Mouse (Mus musculus) kidney, postnatal 4 days (tissue): Measurements from ENCODE around the gene Hpgd.
"Not testable (repeated sequence)": the region's sequence is repeated elsewhere in the genome, so short reads cannot be mapped to it uniquely, and the experiment has no call there.

Experiments
- DNase-seq, 2 experiments: peaks; one replicate each; pipeline ENCODE4 v3.0.0; 2021; ENCODE audit warnings: mixed read lengths in 2 of 2

Gene Hpgd

GRCm38 (mm10) chr8:56294373-56294877 lies at the start of gene Hpgd:
Gene Hpgd (plus strand): TSS chr8:56294585.
- DNase-seq = peak; percentile 67 to 78

DNA sequence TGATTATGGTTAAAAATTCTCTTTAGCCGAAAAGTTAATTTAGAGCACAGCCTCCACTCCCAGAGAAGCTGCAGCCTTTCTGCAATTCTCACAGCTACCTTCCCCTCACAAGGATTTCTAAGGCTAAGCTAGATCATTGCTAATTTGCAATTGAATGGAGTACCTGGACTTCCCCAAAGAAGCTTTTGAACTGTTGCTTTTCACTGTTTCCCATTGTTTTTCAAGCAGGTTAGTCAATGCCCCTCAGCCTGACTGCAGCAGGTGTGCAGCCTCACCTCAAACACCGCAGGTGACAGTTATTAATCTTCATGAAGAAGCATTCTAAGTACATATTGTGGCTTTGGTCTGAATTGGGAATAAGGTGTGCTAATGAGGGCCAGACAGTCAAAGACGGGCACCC lies 42.7 kb upstream of the Hpgd start:
- DNase-seq = not testable (repeated sequence)

GRCm38 (mm10) chr8:56252314-56252713 lies 42.1 kb upstream of the Hpgd start:
- DNase-seq = no peak

DNA sequence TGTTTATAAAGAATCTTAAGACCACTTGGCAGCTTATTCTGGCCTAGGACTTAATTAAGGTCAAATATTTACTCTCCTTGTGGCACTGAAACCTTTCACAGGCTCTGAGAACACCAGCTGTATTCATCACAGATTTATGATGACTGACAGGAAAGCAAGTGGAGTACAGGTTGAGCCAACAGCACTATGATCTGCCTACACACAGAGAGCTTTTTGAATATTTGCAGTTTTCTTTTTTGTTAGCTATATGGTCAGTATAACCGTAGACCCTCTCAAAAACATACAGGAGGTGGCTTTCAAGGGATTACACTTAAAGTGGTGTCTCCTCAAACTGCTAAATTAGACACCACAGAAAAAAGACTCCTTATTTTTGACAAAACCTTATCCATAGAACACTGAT lies 33.2 kb upstream of the Hpgd start:
- DNase-seq = no peak

GRCm38 (mm10) chr8:56269687-56270663 lies 24.4 kb upstream of the Hpgd start:
- DNase-seq = peak; percentile 55 to 69

DNA sequence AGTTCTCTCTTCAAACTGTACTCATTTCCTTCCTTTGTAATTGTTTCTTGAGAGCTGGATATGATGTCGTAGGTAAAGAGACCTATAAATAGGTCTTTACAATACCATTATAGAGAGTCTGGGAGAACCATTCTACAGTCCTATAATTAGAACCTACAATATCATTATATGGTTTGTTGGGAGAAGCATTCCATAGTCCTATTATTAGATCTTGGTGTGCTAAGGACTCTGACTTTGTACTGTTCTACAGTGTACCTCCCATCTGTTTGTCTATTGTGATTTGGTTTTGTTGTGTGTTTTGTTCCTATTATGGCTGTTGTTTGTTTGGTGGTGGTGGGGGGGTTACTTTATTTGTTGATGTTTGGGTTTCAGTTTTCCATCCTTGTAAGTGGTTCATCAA lies 21.5 kb upstream of the Hpgd start:
- no peak for DNase-seq

DNA sequence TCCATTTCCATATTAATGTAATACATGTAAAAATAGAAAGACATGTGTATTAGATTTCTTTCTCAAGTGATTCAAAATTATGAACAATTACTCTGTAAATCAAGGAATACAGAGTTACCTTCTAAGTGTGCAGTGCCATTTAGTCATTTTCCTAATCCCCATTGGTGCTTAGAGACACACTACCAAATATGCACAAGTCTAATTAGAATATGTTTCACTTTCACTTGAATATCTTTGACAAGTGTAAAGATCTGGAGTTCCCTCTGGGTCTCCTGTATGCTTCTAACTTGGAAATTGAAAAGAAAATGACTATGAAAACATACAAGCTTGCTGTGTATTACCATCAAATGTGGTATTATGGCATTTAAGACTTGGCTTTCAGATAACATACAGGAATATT lies 19.1 kb upstream of the Hpgd start:
- no peak for DNase-seq

DNA sequence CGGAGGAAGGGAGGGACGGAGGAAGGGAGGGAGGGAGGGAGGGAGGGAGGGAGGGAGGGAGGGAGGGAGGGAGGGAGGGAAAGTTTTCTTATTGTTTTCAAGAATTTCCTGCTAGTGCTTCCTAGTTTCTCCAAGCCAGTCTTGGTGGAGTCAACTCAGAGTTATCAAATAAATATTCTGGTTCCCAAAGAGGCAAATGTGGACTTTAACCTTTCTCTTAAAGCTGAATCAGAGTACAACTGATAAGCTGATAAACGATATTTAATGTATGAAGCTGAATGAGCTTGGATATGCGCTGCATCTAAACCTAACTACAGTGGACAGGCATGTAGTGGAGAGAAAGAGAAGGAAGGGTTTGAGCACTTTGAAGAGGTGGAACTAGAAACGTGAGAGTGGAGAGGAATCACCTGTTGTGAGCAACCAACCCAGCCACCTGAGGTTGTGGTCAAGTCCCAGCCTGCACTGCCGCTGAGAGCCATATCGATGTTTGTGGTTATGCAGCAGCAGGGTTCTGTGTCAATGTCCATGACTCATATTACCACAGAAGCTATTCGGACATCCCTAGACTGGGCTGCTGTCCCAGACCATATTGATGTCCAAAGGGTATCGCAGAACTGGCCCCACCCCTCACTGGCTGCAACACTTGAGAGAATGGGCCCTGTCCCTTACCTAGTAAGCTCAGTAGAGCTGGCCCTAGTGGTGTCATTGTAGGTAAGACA lies 16.4 kb upstream of the Hpgd start:
- no peak for DNase-seq

GRCm38 (mm10) chr8:56278545-56279063 lies 15.8 kb upstream of the Hpgd start:
- no peak for DNase-seq

- DNase-seq = no peak
These were observed 10.4 kb upstream of the Hpgd start for GRCm38 (mm10) chr8:56283936-56284335.

- DNase-seq = no peak
These were observed 9.4 kb upstream of the Hpgd start for GRCm38 (mm10) chr8:56284957-56285356.

- no peak for DNase-seq
These were observed 7.7 kb upstream of the Hpgd start for GRCm38 (mm10) chr8:56286717-56287116.

DNA sequence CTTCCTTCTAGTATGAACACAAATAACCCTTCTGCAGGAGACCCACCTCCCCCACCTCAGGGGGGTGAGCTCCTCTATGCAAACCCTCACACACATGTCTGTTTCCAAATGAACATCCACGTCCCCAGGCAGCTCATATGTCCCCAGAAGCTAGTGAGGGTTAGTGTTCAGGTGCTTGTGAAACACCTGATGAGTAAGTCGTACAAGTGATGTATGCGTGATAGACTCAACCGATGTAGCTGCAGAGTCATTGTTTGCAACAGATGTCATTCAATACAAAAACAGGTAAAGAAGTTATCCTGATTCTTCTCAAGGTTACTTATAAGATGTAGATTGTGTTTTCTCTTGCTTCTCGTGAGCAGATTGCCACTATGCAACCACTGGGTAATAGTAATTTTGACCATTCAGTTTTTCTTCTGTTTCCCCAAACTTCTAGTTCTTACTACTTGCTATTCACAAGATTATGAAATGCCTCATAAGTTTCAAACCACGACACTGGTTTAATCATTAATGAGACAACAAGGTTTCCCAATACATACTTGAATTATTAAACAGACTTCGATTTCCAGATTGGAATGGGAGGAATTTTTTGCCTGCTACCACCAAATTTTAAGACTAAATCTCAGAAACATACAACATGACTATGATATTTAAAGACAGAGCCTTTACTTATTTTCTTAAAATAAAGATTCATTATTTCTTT lies 6.9 kb upstream of the Hpgd start:
- no peak for DNase-seq

GRCm38 (mm10) chr8:56292318-56292717 lies 2.1 kb upstream of the Hpgd start:
- no peak for DNase-seq

- DNase-seq = peak; percentile 11 to 24
These were observed 905 bp upstream of the Hpgd start for GRCm38 (mm10) chr8:56293480-56293879.

GRCm38 (mm10) chr8:56294886-56295555 lies 636 bp downstream of the Hpgd start:
- peak in 1 of 2 experiments; percentile 12 for DNase-seq

DNA sequence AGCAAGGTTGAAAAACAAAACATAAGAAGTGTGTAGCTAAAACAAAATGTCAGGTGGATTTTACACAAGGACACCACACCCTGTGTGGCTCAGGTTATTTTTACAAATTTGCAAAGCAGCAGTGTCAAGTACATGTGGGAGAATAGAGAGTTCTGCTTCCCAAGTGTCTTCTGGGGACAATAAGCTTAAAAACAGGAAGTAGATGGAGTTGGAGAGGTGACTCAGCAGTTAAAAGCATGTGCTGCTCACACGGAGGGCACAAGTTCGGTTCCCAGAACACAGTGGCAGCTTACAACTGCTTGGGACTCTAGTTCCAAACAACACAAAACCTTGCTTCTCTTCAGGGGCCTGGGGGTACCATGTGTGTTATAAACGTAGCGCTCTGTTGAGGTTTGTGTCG lies 5.0 kb downstream of the Hpgd start:
- no peak for DNase-seq

- DNase-seq = not testable (repeated sequence)
These were observed 6.9 kb downstream of the Hpgd start for GRCm38 (mm10) chr8:56301303-56301702.

DNA sequence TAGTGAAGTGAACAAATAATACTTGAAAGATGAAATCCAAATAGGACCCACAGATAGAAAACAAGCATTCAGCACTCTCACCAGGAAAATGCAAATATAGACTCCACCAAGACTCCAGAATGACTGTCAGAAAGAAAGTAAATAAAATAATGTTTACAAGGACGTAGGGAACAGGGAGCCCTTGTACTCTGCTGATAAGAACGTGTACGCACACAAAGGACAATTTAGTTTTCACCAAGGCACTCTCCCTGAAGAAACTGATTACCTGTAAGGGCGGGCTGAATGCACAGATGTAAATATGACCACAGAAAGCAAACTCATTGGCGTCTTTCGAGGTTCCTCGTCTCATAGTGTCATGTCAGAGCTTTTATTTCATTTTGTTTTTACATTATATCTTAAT lies 10.2 kb downstream of the Hpgd start:
- DNase-seq = no peak

DNA sequence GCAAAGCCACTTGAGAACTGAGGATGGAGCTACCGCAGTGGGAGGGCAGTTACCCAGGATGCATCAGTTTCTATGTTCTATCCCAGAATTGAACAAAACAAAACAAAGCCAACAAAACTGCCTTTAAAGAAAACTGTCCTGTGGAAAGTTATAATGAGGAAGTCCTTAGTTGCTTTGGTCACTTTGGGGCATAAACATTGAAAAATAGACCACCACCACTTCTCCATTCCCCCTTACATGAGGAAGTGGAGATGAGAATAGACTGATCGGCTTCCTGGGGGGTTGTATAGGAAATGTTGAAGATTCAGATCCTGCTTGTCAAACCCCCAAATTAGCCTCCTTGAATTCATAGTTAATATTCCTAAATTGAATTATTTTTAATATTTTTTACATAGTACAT lies 19.2 kb downstream of the Hpgd start:
- no peak for DNase-seq

DNA sequence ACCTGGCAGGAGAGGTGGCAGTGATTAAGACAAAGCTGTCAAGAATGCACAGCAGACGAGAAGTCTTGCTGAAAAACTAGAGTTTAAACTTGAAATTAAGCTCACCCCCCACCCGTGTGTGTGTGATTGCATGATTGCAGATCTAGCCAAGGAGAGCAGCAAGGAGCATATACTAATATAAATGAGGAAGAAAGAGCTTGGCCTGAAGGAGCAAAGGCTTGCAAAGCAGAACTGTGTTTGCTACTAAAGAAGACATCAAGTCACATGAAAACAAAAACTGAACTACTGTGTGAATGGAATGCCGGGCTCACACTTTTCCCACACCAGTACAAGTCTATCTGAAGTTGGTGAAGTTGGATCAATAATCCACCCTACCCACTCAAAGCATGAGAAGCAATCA lies 20.8 kb downstream of the Hpgd start:
- no peak for DNase-seq

DNA sequence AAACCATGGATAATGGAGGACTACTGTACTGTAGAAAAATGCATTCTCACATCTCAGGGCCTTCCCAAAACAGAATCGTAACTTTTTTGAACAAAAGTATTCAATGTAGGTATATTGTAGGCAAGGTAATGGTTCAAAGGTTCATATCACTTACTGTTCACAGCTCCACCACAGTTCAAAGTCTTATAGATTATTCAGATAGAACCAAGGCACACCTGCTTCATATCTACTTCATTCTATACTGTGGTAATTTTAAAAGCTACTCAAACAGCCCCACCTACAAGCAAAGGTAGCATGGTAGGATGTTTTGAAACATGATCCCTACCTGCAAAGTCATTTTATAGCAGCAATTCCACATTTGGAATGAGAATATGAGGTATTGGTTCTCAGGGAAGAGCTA lies 28.9 kb downstream of the Hpgd start:
- no peak for DNase-seq
